Mouse (Mus musculus): Measurements from ENCODE around the gene Mettl7a3. TPM values are rescaled to one million over a fixed set of nuclear protein-coding genes. Genes with fewer than 3 reads are reported as not detected.
A peak's percentile ranks its signal among the peaks of the same experiment; 100 is the strongest.
"Not testable (repeated sequence)": the region's sequence is repeated elsewhere in the genome, so short reads cannot be mapped to it uniquely, and the experiment has no call there.

Mettl7a3 gene
- polyA plus RNA-seq, 1 experiment from 2014 or later = 0.43 TPM

GRCm38 (mm10) chr15:100355876-100356275 lies 21.1 kb downstream of the Mettl7a3 start:
- H3K9me3 ChIP-seq (ENCODE audit: control insufficient read depth, low read length) = no peaks in the 10 kb centered on the region
- H3K4me1 ChIP-seq (ENCODE audit: control insufficient read depth, insufficient read depth, low read length) = no peaks in the 10 kb centered on the region
- no peak overlapping the region for H3K9ac ChIP-seq (ENCODE audit: low read depth, low read length)
- no peak for DNase-seq (ENCODE audit: low spot score)
- WGBS = 83% methylated on average over 5 of the region's 5 CpGs
- no peaks in the 10 kb centered on the region for H3K36me3 ChIP-seq (ENCODE audit: control insufficient read depth, insufficient read depth, low read length)
- no peak overlapping the region for H3K27ac ChIP-seq (replicated peaks; ENCODE audit: low read depth, low read length)
- H3K27me3 ChIP-seq (replicated peaks; ENCODE audit: control insufficient read depth, insufficient read depth, low read length) = no peaks in the 10 kb centered on the region
- ATAC-seq (ENCODE audit: low read depth) = no peak
- H3K4me2 ChIP-seq (ENCODE audit: low read depth, low read length) = no peak overlapping the region
- no peak overlapping the region for H3K4me3 ChIP-seq (ENCODE audit: low read depth, low read length)

GRCm38 (mm10) chr15:100364242-100364641 lies 29.5 kb downstream of the Mettl7a3 start, which contains the start of gene Higd1c:
Gene Higd1c (plus strand): TSS chr15:100364542.
- Histone ChIP-seq H3K4me1 (ENCODE audit: control insufficient read depth, insufficient read depth, low read length) (no peaks in the 10 kb centered on the region), H3K4me2 (ENCODE audit: low read depth, low read length) (no peak within 1 kb of the TSS), H3K9me3 (ENCODE audit: control insufficient read depth, low read length) (peaks cover 4% of the 10 kb centered on the region; the same call in 1 of the 2 replicates), H3K27ac (replicated peaks; ENCODE audit: low read depth, low read length) (no peak within 1 kb of the TSS), H3K4me3 (ENCODE audit: low read depth, low read length) (no peak within 1 kb of the TSS), H3K9ac (ENCODE audit: low read depth, low read length) (no peak within 1 kb of the TSS), H3K36me3 (ENCODE audit: control insufficient read depth, insufficient read depth, low read length) (no peaks in the 10 kb centered on the region), H3K27me3 (replicated peaks; ENCODE audit: control insufficient read depth, insufficient read depth, low read length) (no peaks in the 10 kb centered on the region)
- no peak for ATAC-seq (ENCODE audit: low read depth)
- DNase-seq (ENCODE audit: low spot score) = no peak
- WGBS = 66% methylated on average over 7 of the region's 7 CpGs

GRCm38 (mm10) chr15:100365967-100366366 lies 31.2 kb downstream of the Mettl7a3 start:
- H3K4me2 ChIP-seq (ENCODE audit: low read depth, low read length); H3K27me3 ChIP-seq (replicated peaks; ENCODE audit: control insufficient read depth, insufficient read depth, low read length); H3K9me3 ChIP-seq (ENCODE audit: control insufficient read depth, low read length); H3K9ac ChIP-seq (ENCODE audit: low read depth, low read length); H3K36me3 ChIP-seq (ENCODE audit: control insufficient read depth, insufficient read depth, low read length); H3K4me3 ChIP-seq (ENCODE audit: low read depth, low read length); DNase-seq (ENCODE audit: low spot score); H3K27ac ChIP-seq (replicated peaks; ENCODE audit: low read depth, low read length); ATAC-seq (ENCODE audit: low read depth); H3K4me1 ChIP-seq (ENCODE audit: control insufficient read depth, insufficient read depth, low read length): not testable (repeated sequence)
- WGBS = 28% methylated on average over 9 of the region's 9 CpGs

- Histone ChIP-seq H3K4me2 (ENCODE audit: low read depth, low read length) (no peak overlapping the region), H3K4me1 (ENCODE audit: control insufficient read depth, insufficient read depth, low read length) (no peaks in the 10 kb centered on the region), H3K9me3 (ENCODE audit: control insufficient read depth, low read length) (peaks cover 4% of the 10 kb centered on the region; the same call in 1 of the 2 replicates), H3K27ac (replicated peaks; ENCODE audit: low read depth, low read length) (no peak overlapping the region), H3K36me3 (ENCODE audit: control insufficient read depth, insufficient read depth, low read length) (no peaks in the 10 kb centered on the region), H3K9ac (ENCODE audit: low read depth, low read length) (no peak overlapping the region), H3K4me3 (ENCODE audit: low read depth, low read length) (no peak overlapping the region), H3K27me3 (replicated peaks; ENCODE audit: control insufficient read depth, insufficient read depth, low read length) (no peaks in the 10 kb centered on the region)
- DNase-seq (ENCODE audit: low spot score) (no peak), ATAC-seq (ENCODE audit: low read depth) (no peak)
- WGBS = 82% methylated on average over 7 of the region's 7 CpGs
These were observed 32.4 kb downstream of the Mettl7a3 start for GRCm38 (mm10) chr15:100367119-100367518.

GRCm38 (mm10) chr15:100375066-100375465 lies 40.3 kb downstream of the Mettl7a3 start:
- DNase-seq (ENCODE audit: low spot score) (peak; percentile 77), ATAC-seq (ENCODE audit: low read depth) (no peak)
- no peaks in the 10 kb centered on the region for H3K27me3 ChIP-seq (replicated peaks; ENCODE audit: control insufficient read depth, insufficient read depth, low read length)
- WGBS = 34% methylated on average over 5 of the region's 5 CpGs
- no peaks in the 10 kb centered on the region for H3K36me3 ChIP-seq (ENCODE audit: control insufficient read depth, insufficient read depth, low read length)
- H3K4me2 ChIP-seq (ENCODE audit: low read depth, low read length) = no peak overlapping the region
- 0 out of 2 replicates have a peak, but pooled peaks cover 8% of the 10 kb centered on the region for H3K9me3 ChIP-seq (ENCODE audit: control insufficient read depth, low read length)
- no peak overlapping the region for H3K9ac ChIP-seq (ENCODE audit: low read depth, low read length)
- H3K4me3 ChIP-seq (ENCODE audit: low read depth, low read length) = no peak overlapping the region
- no peak overlapping the region for H3K27ac ChIP-seq (replicated peaks; ENCODE audit: low read depth, low read length)
- H3K4me1 ChIP-seq (ENCODE audit: control insufficient read depth, insufficient read depth, low read length) = no peaks in the 10 kb centered on the region

- not testable (repeated sequence) for H3K27ac ChIP-seq (replicated peaks; ENCODE audit: low read depth, low read length); H3K4me2 ChIP-seq (ENCODE audit: low read depth, low read length); H3K4me1 ChIP-seq (ENCODE audit: control insufficient read depth, insufficient read depth, low read length); H3K27me3 ChIP-seq (replicated peaks; ENCODE audit: control insufficient read depth, insufficient read depth, low read length); H3K4me3 ChIP-seq (ENCODE audit: low read depth, low read length); DNase-seq (ENCODE audit: low spot score); H3K36me3 ChIP-seq (ENCODE audit: control insufficient read depth, insufficient read depth, low read length); H3K9me3 ChIP-seq (ENCODE audit: control insufficient read depth, low read length); H3K9ac ChIP-seq (ENCODE audit: low read depth, low read length)
- peak; percentile 30; the same call in 1 of the 2 replicates for ATAC-seq (ENCODE audit: low read depth)
- WGBS = 14% methylated on average over 2 of the region's 9 CpGs
These were observed 43.2 kb downstream of the Mettl7a3 start for GRCm38 (mm10) chr15:100377847-100378505.

GRCm38 (mm10) chr15:100379658-100380057 lies 44.9 kb downstream of the Mettl7a3 start:
- Histone ChIP-seq H3K9me3 (ENCODE audit: control insufficient read depth, low read length) (no peaks in the 10 kb centered on the region), H3K4me3 (ENCODE audit: low read depth, low read length) (no peak overlapping the region), H3K27me3 (replicated peaks; ENCODE audit: control insufficient read depth, insufficient read depth, low read length) (no peaks in the 10 kb centered on the region), H3K4me1 (ENCODE audit: control insufficient read depth, insufficient read depth, low read length) (no peaks in the 10 kb centered on the region), H3K36me3 (ENCODE audit: control insufficient read depth, insufficient read depth, low read length) (no peaks in the 10 kb centered on the region), H3K27ac (replicated peaks; ENCODE audit: low read depth, low read length) (no peak overlapping the region), H3K4me2 (ENCODE audit: low read depth, low read length) (no peak overlapping the region), H3K9ac (ENCODE audit: low read depth, low read length) (no peak overlapping the region)
- no peak for DNase-seq (ENCODE audit: low spot score)
- no peak for ATAC-seq (ENCODE audit: low read depth)
- 85% methylated on average over 8 of the region's 8 CpGs for WGBS

- ATAC-seq (ENCODE audit: low read depth) (no peak), DNase-seq (ENCODE audit: low spot score) (no peak)
- Histone ChIP-seq H3K4me3 (ENCODE audit: low read depth, low read length) (no peak overlapping the region), H3K36me3 (ENCODE audit: control insufficient read depth, insufficient read depth, low read length) (no peaks in the 10 kb centered on the region), H3K4me1 (ENCODE audit: control insufficient read depth, insufficient read depth, low read length) (no peaks in the 10 kb centered on the region), H3K27ac (replicated peaks; ENCODE audit: low read depth, low read length) (no peak overlapping the region), H3K4me2 (ENCODE audit: low read depth, low read length) (no peak overlapping the region), H3K9ac (ENCODE audit: low read depth, low read length) (no peak overlapping the region), H3K27me3 (replicated peaks; ENCODE audit: control insufficient read depth, insufficient read depth, low read length) (no peaks in the 10 kb centered on the region), H3K9me3 (ENCODE audit: control insufficient read depth, low read length) (no peaks in the 10 kb centered on the region)
- 37% methylated on average over 2 of the region's 2 CpGs for whole genome bisulfite sequencing
These were observed 45.4 kb downstream of the Mettl7a3 start for GRCm38 (mm10) chr15:100380104-100380503.

GRCm38 (mm10) chr15:100385705-100386104 lies 51.0 kb downstream of the Mettl7a3 start:
- Histone ChIP-seq H3K4me1 (ENCODE audit: control insufficient read depth, insufficient read depth, low read length) (0 out of 2 replicates have a peak, but pooled peaks cover 3% of the 10 kb centered on the region), H3K27me3 (replicated peaks; ENCODE audit: control insufficient read depth, insufficient read depth, low read length) (no peaks in the 10 kb centered on the region), H3K4me2 (ENCODE audit: low read depth, low read length) (no peak overlapping the region), H3K27ac (replicated peaks; ENCODE audit: low read depth, low read length) (no peak overlapping the region), H3K9ac (ENCODE audit: low read depth, low read length) (no peak overlapping the region), H3K9me3 (ENCODE audit: control insufficient read depth, low read length) (no peaks in the 10 kb centered on the region), H3K4me3 (ENCODE audit: low read depth, low read length) (no peak overlapping the region), H3K36me3 (ENCODE audit: control insufficient read depth, insufficient read depth, low read length) (no peaks in the 10 kb centered on the region)
- 91% methylated on average over 9 of the region's 9 CpGs for WGBS
- ATAC-seq (ENCODE audit: low read depth) (no peak), DNase-seq (ENCODE audit: low spot score) (no peak)

Data from embryonic facial prominence, embryonic 14.5 days (tissue).